Mouse (Mus musculus) CH12.LX (cell line): ENCODE measurements around the gene Daglb. TPM values are rescaled to one million over a fixed set of nuclear protein-coding genes. Genes with fewer than 3 reads are reported as not detected.

Experiments
- DNase-seq: peaks from one replicate; pipeline ENCODE4 v3.0.0-alpha.2; 2013; ENCODE audit errors: extremely low read depth
- H3K27ac ChIP-seq: 2 replicates; pipeline ENCODE4 v1.5.1; 2012; ENCODE audit warnings: low read depth, mild to moderate bottlenecking, control low read depth, moderate library complexity; ENCODE audit not compliant: insufficient read depth
- H3K27me3 ChIP-seq: replicated peaks from 2 replicates; pipeline ENCODE3; 2012; ENCODE audit warnings: inconsistent platforms
- H3K36me3 ChIP-seq, 2 experiments: replicated peaks in 1 of 2; 2 replicates each; pipeline versions ENCODE3 to v1.6.1; 2012; ENCODE audit warnings: inconsistent platforms in 1 of 2, low read length in 1 of 2, mild to moderate bottlenecking in 1 of 2, mixed read lengths in 1 of 2, moderate library complexity in 1 of 2; ENCODE audit not compliant: control insufficient read depth in 1 of 2, insufficient read depth in 1 of 2
- H3K4me1 ChIP-seq, 2 experiments: 2 replicates each; pipeline ENCODE4 v1.6.1; 2012; ENCODE audit warnings: inconsistent platforms in 1 of 2, moderate library complexity in 1 of 2; ENCODE audit not compliant: insufficient read depth in 2 of 2, control insufficient read depth in 1 of 2
- H3K4me2 ChIP-seq: 2 replicates; pipeline ENCODE4 v1.6.1; 2012; ENCODE audit warnings: low read depth, mild to moderate bottlenecking, control low read depth; ENCODE audit not compliant: poor library complexity, insufficient read depth, severe bottlenecking
- H3K4me3 ChIP-seq, 3 experiments: fragments of 150-350 bp in 1 of 3; sonication (generic) in 1 of 3; replicated peaks in 1 of 3; 2 replicates each; pipeline versions ENCODE3 to v1.5.1; 2011 to 2012; ENCODE audit warnings: low read depth in 2 of 3, low read length in 2 of 3, mild to moderate bottlenecking in 2 of 3, moderate library complexity in 2 of 3, control low read depth in 1 of 3, improper control_type of control experiment in 1 of 3, inconsistent platforms in 1 of 3, mixed read lengths in 1 of 3; ENCODE audit not compliant: poor library complexity in 1 of 3
- H3K79me2 ChIP-seq: replicated peaks from 2 replicates; pipeline ENCODE4 v1.6.1; 2012; ENCODE audit warnings: mild to moderate bottlenecking, moderate library complexity; ENCODE audit not compliant: control insufficient read depth, poor library complexity, insufficient read depth, severe bottlenecking; ENCODE audit errors: extremely low read depth
- H3K9ac ChIP-seq: 2 replicates; pipeline ENCODE4 v1.6.1; 2012; ENCODE audit warnings: low read depth, mild to moderate bottlenecking, control low read depth, moderate library complexity; ENCODE audit not compliant: insufficient read depth
- H3K9me3 ChIP-seq: replicated peaks from 2 replicates; pipeline ENCODE3; 2012; ENCODE audit warnings: low read length, inconsistent platforms, mixed read lengths
- CHD1 ChIP-seq: IDR thresholded peaks from 2 replicates; pipeline ENCODE4 v1.6.1; 2012; ENCODE audit warnings: low read depth, low read length, improper control_type of control experiment, inconsistent platforms
- ELF1 ChIP-seq: IDR thresholded peaks from 2 replicates; pipeline ENCODE4 v1.6.1; 2014; ENCODE audit warnings: low read depth, mild to moderate bottlenecking, inconsistent platforms, low read length, improper control_type of control experiment
- EP300 ChIP-seq: IDR thresholded peaks from 2 replicates; pipeline ENCODE4 v1.6.1; 2011; ENCODE audit warnings: low read length, improper control_type of control experiment
- GABPA ChIP-seq: IDR thresholded peaks from 2 replicates; pipeline ENCODE4 v1.6.1; 2012; ENCODE audit warnings: low read depth, low read length, improper control_type of control experiment, inconsistent platforms; ENCODE audit not compliant: insufficient replicate concordance
- JUND ChIP-seq: conservative IDR thresholded peaks from 2 replicates; pipeline ENCODE4 v1.6.1; 2011; ENCODE audit warnings: low read depth, low read length, improper control_type of control experiment
- MAFK ChIP-seq: IDR thresholded peaks from 2 replicates; pipeline ENCODE4 v1.6.1; 2011; ENCODE audit warnings: low read length, improper control_type of control experiment; ENCODE audit not compliant: insufficient replicate concordance
- MAZ ChIP-seq: IDR thresholded peaks from 2 replicates; pipeline ENCODE4 v1.6.1; 2012; ENCODE audit warnings: low read depth, mild to moderate bottlenecking, inconsistent platforms, low read length, improper control_type of control experiment, moderate library complexity
- MYC ChIP-seq: IDR thresholded peaks from 2 replicates; pipeline ENCODE4 v1.6.1; 2011; ENCODE audit warnings: low read depth, mild to moderate bottlenecking, improper control_type of control experiment, low read length
- POLR2AphosphoS2 ChIP-seq: IDR thresholded peaks from 2 replicates; pipeline ENCODE4 v1.6.1; 2011; ENCODE audit warnings: low read depth, low read length, improper control_type of control experiment
- RAD21 ChIP-seq: IDR thresholded peaks from 2 replicates; pipeline ENCODE4 v1.6.1; 2011; ENCODE audit warnings: low read depth, mild to moderate bottlenecking, low read length, improper control_type of control experiment, moderate library complexity
- SMC3 ChIP-seq: IDR thresholded peaks from 2 replicates; pipeline ENCODE4 v1.6.1; 2011; ENCODE audit warnings: low read depth, low read length, improper control_type of control experiment
- TBP ChIP-seq: conservative IDR thresholded peaks from 2 replicates; pipeline ENCODE4 v1.6.1; 2011; ENCODE audit warnings: low read depth, low read length, improper control_type of control experiment
- TCF12 ChIP-seq: IDR thresholded peaks from 2 replicates; pipeline ENCODE4 v1.6.1; 2014; ENCODE audit warnings: low read depth, mild to moderate bottlenecking, inconsistent platforms, low read length, improper control_type of control experiment
- UBTF ChIP-seq: IDR thresholded peaks from 2 replicates; pipeline ENCODE4 v1.6.1; 2012; ENCODE audit warnings: low read depth, mild to moderate bottlenecking, inconsistent platforms, low read length, improper control_type of control experiment, moderate library complexity
- USF1 ChIP-seq: IDR thresholded peaks from 2 replicates; pipeline ENCODE4 v1.6.1; 2014; ENCODE audit warnings: low read depth, mild to moderate bottlenecking, inconsistent platforms, low read length, improper control_type of control experiment
- ZC3H11A ChIP-seq: IDR thresholded peaks from 2 replicates; pipeline ENCODE4 v1.6.1; 2012; ENCODE audit warnings: low read depth, mild to moderate bottlenecking, inconsistent platforms, low read length, improper control_type of control experiment
- ZMIZ1 ChIP-seq: IDR thresholded peaks from 2 replicates; pipeline ENCODE4 v1.6.1; 2012; ENCODE audit warnings: low read depth, mild to moderate bottlenecking, inconsistent platforms, low read length, improper control_type of control experiment
- ZNF384 ChIP-seq: IDR thresholded peaks from 2 replicates; pipeline ENCODE4 v1.6.1; 2012; ENCODE audit warnings: low read depth, low read length, improper control_type of control experiment, inconsistent platforms
- dilution Hi-C: fragments of 300-500 bp; cut with MboI; formaldehyde crosslinking; loops from 2 replicates; pipeline ENCODE4 v1.14.3; 2020; ENCODE audit warnings: low sequenced_read_pairs; ENCODE audit not compliant: extremely low pct_unique_long_range_greater_than_20kb, extremely low pct_ligation_motif_present
- in situ Hi-C: fragments of 300-500 bp; cut with MboI; formaldehyde crosslinking; loops from 3 replicates; pipeline ENCODE4 v1.14.3; 2019; ENCODE audit warnings: low sequenced_read_pairs, low pct_ligation_motif_present, low pct_unique_long_range_greater_than_20kb, mixed read lengths
- polyA plus RNA-seq: library from polyadenylated mRNA; unstranded; fragments of >175 nt; gene quantifications from 2 replicates; pipeline ENCODE4 v1.2.1, GENCODE M21; 2012; ENCODE audit warnings: low read depth; ENCODE audit not compliant: insufficient read length
- total RNA-seq, 2 experiments: library from RNA; depleted of rRNA; stranded (reverse); fragments of 300-350 nt in 1 of 2; fragments of >200 nt in 1 of 2; gene quantifications; 2 replicates each; pipeline ENCODE4 v1.2.3; 2012 to 2014

Daglb gene
- total and polyA plus RNA-seq, 3 experiments = 10.4 to 11.9 (median 11.4) TPM

DNA sequence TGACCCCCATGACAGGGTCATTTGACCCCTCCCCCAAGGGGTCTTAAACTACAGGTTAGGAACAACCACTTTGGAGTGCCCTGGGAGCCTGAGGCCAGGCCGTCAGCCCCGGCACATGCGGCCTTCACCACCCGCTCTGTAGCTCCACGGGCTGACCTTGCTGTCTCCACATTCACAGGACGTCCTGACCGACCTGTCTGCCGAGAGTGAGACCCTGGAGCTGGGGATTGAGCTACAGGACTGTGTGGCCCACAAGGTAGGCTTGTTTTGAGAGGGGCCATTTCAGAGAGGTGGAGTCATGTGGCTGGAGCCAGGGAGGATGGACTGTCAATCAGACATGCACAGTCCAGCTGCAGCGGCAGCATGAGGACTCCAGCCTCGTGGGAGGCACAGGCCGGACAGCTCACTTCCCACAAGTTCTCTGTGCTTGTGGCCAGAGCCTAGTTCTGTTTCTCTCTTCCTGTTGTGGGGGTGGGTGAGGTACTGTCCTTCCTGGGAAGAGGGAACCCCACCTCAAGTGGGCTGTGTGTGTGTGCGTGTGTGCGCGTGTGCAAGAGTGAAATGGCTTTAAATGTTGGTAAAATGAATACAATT is 25.5 kb downstream of the Daglb start:
- peaks cover 58 to 88% of the 10 kb centered on the region in 2 experiments for H3K36me3 ChIP-seq
- no peaks in the 10 kb centered on the region for H3K27me3 ChIP-seq
- dilution Hi-C loops = no loop called here
- no peak for TF ChIP-seq MYC
- TF ChIP-seq CHD1 = no peak
- no peak for TF ChIP-seq USF1
- TF ChIP-seq UBTF = no peak
- no peak for TF ChIP-seq ELF1
- no peak for TF ChIP-seq JUND
- TF ChIP-seq POLR2AphosphoS2 = no peak
- TF ChIP-seq TBP = no peak
- TF ChIP-seq ZMIZ1 = no peak
- TF ChIP-seq MAZ = no peak
- TF ChIP-seq MAFK = no peak
- TF ChIP-seq RAD21 = no peak
- TF ChIP-seq SMC3 = no peak
- TF ChIP-seq EP300 = no peak
- no peak for TF ChIP-seq ZNF384
- no peak for TF ChIP-seq TCF12
- no peak for TF ChIP-seq GABPA
- no peak for TF ChIP-seq ZC3H11A
- no peak for DNase-seq
- H3K79me2 ChIP-seq = no peaks in the 10 kb centered on the region
- in situ Hi-C loops = no loop called here
- H3K4me3 ChIP-seq = no peak overlapping the region
- H3K4me1 ChIP-seq = peaks cover 8 to 33% of the 10 kb centered on the region in 2 experiments
- no peak overlapping the region for H3K27ac ChIP-seq
- no peak overlapping the region for H3K4me2 ChIP-seq
- H3K9me3 ChIP-seq = no peaks in the 10 kb centered on the region
- H3K9ac ChIP-seq = no peak overlapping the region

DNA sequence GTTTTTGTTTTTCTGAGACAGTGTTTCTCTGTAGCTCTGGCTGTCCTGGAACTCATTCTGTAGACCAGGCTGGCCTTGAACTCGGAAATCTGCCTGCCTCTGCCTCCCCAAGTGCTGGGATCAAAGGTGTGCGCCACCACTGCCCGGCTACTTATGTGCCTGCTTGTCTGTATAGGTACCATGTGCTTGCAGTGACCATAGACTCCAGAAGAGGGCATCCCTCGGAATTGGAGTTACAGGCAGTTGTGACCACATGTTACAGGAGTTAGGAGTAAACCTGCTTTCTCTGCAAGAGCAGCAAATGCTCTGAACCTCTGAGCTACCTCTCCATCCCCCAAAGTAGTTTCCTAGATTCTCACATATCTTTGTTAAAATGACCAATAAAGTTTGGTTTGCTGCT is 27.4 kb downstream of the Daglb start:
- Histone ChIP-seq H3K4me1 (peaks cover 8 to 27% of the 10 kb centered on the region in 2 experiments), H3K36me3 (peaks cover 47 to 85% of the 10 kb centered on the region in 2 experiments), H3K79me2 (no peaks in the 10 kb centered on the region), H3K27ac (no peak overlapping the region), H3K4me2 (no peak overlapping the region), H3K27me3 (no peaks in the 10 kb centered on the region), H3K9ac (no peak overlapping the region), H3K9me3 (no peaks in the 10 kb centered on the region), H3K4me3 (no peak overlapping the region)
- dilution Hi-C loops = no loop called here
- DNase-seq = no peak
- in situ Hi-C loops = no loop called here
- no peak for TF ChIP-seq POLR2AphosphoS2
- TF ChIP-seq SMC3 = peak; percentile 5; the same call in 1 of the 2 replicates
